Comparison of ENCODE assay signal across 18 mouse cellular contexts in genomic region chr1:74113071-74113470, GRCm38 (mm10). TPM values are rescaled to one million over a fixed set of nuclear protein-coding genes. Genes with fewer than 3 reads are reported as not detected.
DNase-seq lines count a peak whose midpoint lies in the region; ATAC-seq lines count a peak whose summit lies in the region.
"Had no signal": no experiment of that assay in that cellular context is flagged by ENCODE, and none has a peak within 500 bp of the region (broad histone marks: within the 10 kb centered on the region; RNA-seq: fewer than 3 reads in every experiment).

No protein-coding gene starts in this region.

- no peak overlapping the region for H3K4me2 ChIP-seq in heart, embryonic 13.5 days
- H3K4me2 ChIP-seq in midbrain, embryonic 16.5 days (ENCODE audit: low read length): no peak overlapping the region
- H3K4me2 ChIP-seq: embryonic facial prominence, embryonic 13.5 days; intestine, embryonic 15.5 days had no signal

- DNase-seq in adrenal gland, postnatal 14 days: peak; percentile 41
- no peak for DNase-seq in adrenal gland, adult 18-20 months (ENCODE audit: low spot score in 2 of 2)
- no peak for DNase-seq in heart, adult 8-10 months (ENCODE audit: low spot score)
- DNase-seq in midbrain, embryonic 10.5 days (ENCODE audit: low spot score): no peak
- no peak for DNase-seq in right cerebral cortex, postnatal 25 days
- DNase-seq: cerebellum, postnatal 36 days; layer of hippocampus, postnatal 36 days; lung, postnatal 14 days; right cerebral cortex, adult 18-20 months had no signal

- peaks cover 32% of the 10 kb centered on the region for H3K4me1 ChIP-seq in heart, embryonic 13.5 days
- H3K4me1 ChIP-seq in midbrain, embryonic 10.5 days: peaks cover 57% of the 10 kb centered on the region
- peaks cover 10% of the 10 kb centered on the region; the same call in 1 of the 2 replicates for H3K4me1 ChIP-seq in midbrain, embryonic 16.5 days (ENCODE audit: control insufficient read depth, insufficient read depth, low read length)

- H3K27me3 ChIP-seq in heart, embryonic 13.5 days (replicated peaks): no peaks in the 10 kb centered on the region
- peaks cover 21% of the 10 kb centered on the region for H3K27me3 ChIP-seq in midbrain, embryonic 10.5 days (ENCODE audit: low read depth, poor library complexity, severe bottlenecking)
- no peaks in the 10 kb centered on the region for H3K27me3 ChIP-seq in midbrain, embryonic 16.5 days (ENCODE audit: control insufficient read depth, insufficient read depth, low read depth, low read length)
- H3K27me3 ChIP-seq: embryonic facial prominence, embryonic 13.5 days; intestine, embryonic 15.5 days had no signal

- H3K9me3 ChIP-seq in heart, embryonic 13.5 days: no peaks in the 10 kb centered on the region
- H3K9me3 ChIP-seq in midbrain, embryonic 10.5 days (replicated peaks): no peaks in the 10 kb centered on the region
- no peaks in the 10 kb centered on the region for H3K9me3 ChIP-seq in midbrain, embryonic 16.5 days (replicated peaks; ENCODE audit: control insufficient read depth, low read length, poor library complexity, severe bottlenecking)
- H3K9me3 ChIP-seq: embryonic facial prominence, embryonic 13.5 days; intestine, embryonic 15.5 days had no signal

- 0 out of 2 replicates have a peak overlapping the region, but pooled peaks have one; percentile 2 for H3K9ac ChIP-seq in heart, embryonic 13.5 days
- H3K9ac ChIP-seq in midbrain, embryonic 16.5 days (ENCODE audit: low read depth, low read length): no peak overlapping the region
- H3K9ac ChIP-seq: embryonic facial prominence, embryonic 13.5 days; intestine, embryonic 15.5 days; liver, embryonic 14.5 days had no signal

- WGBS in heart, embryonic 13.5 days: 45% methylated on average over 3 of the region's 3 CpGs
- WGBS in midbrain, embryonic 10.5 days: 68% methylated on average over 3 of the region's 3 CpGs
- 63% methylated on average over 3 of the region's 3 CpGs for WGBS in midbrain, embryonic 16.5 days

- H3K27ac ChIP-seq in heart, embryonic 13.5 days (replicated peaks): no peak overlapping the region
- H3K27ac ChIP-seq in midbrain, embryonic 10.5 days (replicated peaks): peak overlapping the region; percentile 89
- H3K27ac ChIP-seq in midbrain, embryonic 16.5 days (ENCODE audit: low read length): no peak overlapping the region
- H3K27ac ChIP-seq: embryonic facial prominence, embryonic 13.5 days; intestine, embryonic 15.5 days; liver, embryonic 14.5 days had no signal

- ATAC-seq in heart, embryonic 13.5 days (ENCODE audit: extremely low read depth, insufficient number of reproducible peaks, low FRiP score, low TSS enrichment): no peak
- ATAC-seq in midbrain, embryonic 16.5 days: no peak
- no peak for ATAC-seq in megakaryocyte-erythroid progenitor cell, adult 5-6 weeks (replicated peaks; ENCODE audit: low FRiP score, low TSS enrichment, poor library complexity, severe bottlenecking)
- ATAC-seq: intestine, embryonic 15.5 days had no signal

- no peaks in the 10 kb centered on the region for H3K36me3 ChIP-seq in heart, embryonic 13.5 days
- H3K36me3 ChIP-seq in midbrain, embryonic 10.5 days: no peaks in the 10 kb centered on the region
- H3K36me3 ChIP-seq in midbrain, embryonic 16.5 days (ENCODE audit: control insufficient read depth, insufficient read depth, low read length): no peaks in the 10 kb centered on the region
- H3K36me3 ChIP-seq: embryonic facial prominence, embryonic 13.5 days; intestine, embryonic 15.5 days had no signal

- no peak overlapping the region for H3K4me3 ChIP-seq in heart, embryonic 13.5 days
- H3K4me3 ChIP-seq in midbrain, embryonic 10.5 days: no peak overlapping the region
- no peak overlapping the region for H3K4me3 ChIP-seq in midbrain, embryonic 16.5 days (ENCODE audit: low read depth, low read length)
- H3K4me3 ChIP-seq: embryonic facial prominence, embryonic 13.5 days; intestine, embryonic 15.5 days; myocyte had no signal

RNA-seq across cellular contexts. Expression of gene Tns1, which starts 11.2 kb away (rescaled TPM):
- 325 and 411 TPM in 2 replicates for total RNA-seq in adrenal gland, postnatal 14 days (2021)
- 100 to 1,000 TPM; 389 to 450 TPM for total RNA-seq in adrenal gland, adult 18-20 months (2021)
- polyA plus RNA-seq in heart, embryonic 13.5 days (2015; fragmentation: Nextera tagmentation; extraction: Ambion mirVana): 100 and 105 TPM in 2 replicates
- 100 to 1,000 TPM; 733 to 828 (median 798) TPM for total RNA-seq in heart, adult 8-10 months (2022)
- polyA plus RNA-seq in midbrain, embryonic 10.5 days (2016; fragmentation: Nextera tagmentation; extraction: Ambion mirVana): 10.3 and 13.4 TPM in 2 replicates
- 8.2 and 11.8 TPM in 2 replicates for polyA plus RNA-seq in midbrain, embryonic 16.5 days (2015; fragmentation: Nextera tagmentation; extraction: Ambion mirVana)
- total RNA-seq in megakaryocyte-erythroid progenitor cell, adult 5-6 weeks (2014; fragmentation: Nextera tagmentation): 62.1 and 69.2 TPM in 2 replicates
- 17.3 and 25.3 TPM in 2 replicates for total RNA-seq in megakaryocyte-erythroid progenitor cell, adult 5-6 weeks (2017)

RNA-seq across cellular contexts. Expression of gene Rufy4, which starts 12.3 kb away (rescaled TPM):
- 3.6 and 4.1 TPM in 2 replicates for total RNA-seq in adrenal gland, postnatal 14 days (2021)
- total RNA-seq in adrenal gland, adult 18-20 months (2021): 1 to 10 TPM; 1.3 to 2.0 TPM
- polyA plus RNA-seq in heart, embryonic 13.5 days (2015; fragmentation: Nextera tagmentation; extraction: Ambion mirVana): 0.20 and 0.48 TPM in 2 replicates
- 1 to 10 TPM in 3 of 4 experiments, under 1 TPM in 1; 0.52 to 1.8 (median 1.3) TPM for total RNA-seq in heart, adult 8-10 months (2022)
- polyA plus RNA-seq in midbrain, embryonic 10.5 days (2016; fragmentation: Nextera tagmentation; extraction: Ambion mirVana): 0.29 and 0.51 TPM in 2 replicates
- polyA plus RNA-seq in midbrain, embryonic 16.5 days (2015; fragmentation: Nextera tagmentation; extraction: Ambion mirVana): 0.17 and 0.49 TPM in 2 replicates
- not detected in 2 replicates for total RNA-seq in megakaryocyte-erythroid progenitor cell, adult 5-6 weeks (2014; fragmentation: Nextera tagmentation)
- 0.70 TPM in 1 of 2 replicates, not detected in the other for total RNA-seq in megakaryocyte-erythroid progenitor cell, adult 5-6 weeks (2017)
- total RNA-seq: CH12.LX; layer of hippocampus, postnatal 36 days; left cerebral cortex, postnatal 36 days had no signal
- polyA plus RNA-seq: myocyte had no signal

RNA-seq across cellular contexts. Expression of gene Cxcr2, which starts 40.7 kb away (rescaled TPM):
- 0.19 and 1.8 TPM in 2 replicates for total RNA-seq in adrenal gland, postnatal 14 days (2021)
- total RNA-seq in adrenal gland, adult 18-20 months (2021): under 1 TPM in 1 of 2 experiments, not detected in 1; 0.13 TPM
- polyA plus RNA-seq in heart, embryonic 13.5 days (2015; fragmentation: Nextera tagmentation; extraction: Ambion mirVana): 0.09 TPM in 1 of 2 replicates, not detected in the other
- total RNA-seq in heart, adult 8-10 months (2022): under 1 TPM in 2 of 4 experiments, not detected in 2; 0.23 to 0.44 TPM
- 0.07 TPM in 1 of 2 replicates, not detected in the other for polyA plus RNA-seq in midbrain, embryonic 10.5 days (2016; fragmentation: Nextera tagmentation; extraction: Ambion mirVana)
- polyA plus RNA-seq in midbrain, embryonic 16.5 days (2015; fragmentation: Nextera tagmentation; extraction: Ambion mirVana): 0.08 and 0.09 TPM in 2 replicates
- 1.5 TPM in 1 of 2 replicates, not detected in the other for total RNA-seq in megakaryocyte-erythroid progenitor cell, adult 5-6 weeks (2014; fragmentation: Nextera tagmentation)
- 0.38 and 0.57 TPM in 2 replicates for total RNA-seq in megakaryocyte-erythroid progenitor cell, adult 5-6 weeks (2017)
- polyA plus RNA-seq: myocyte had no signal
